Mouse (Mus musculus) embryonic facial prominence, embryonic 13.5 days (tissue): ENCODE results near the gene Plekha7. TPM values are rescaled to one million over a fixed set of nuclear protein-coding genes. Genes with fewer than 3 reads are reported as not detected.

Experiments used
- ATAC-seq: fragments of 200-750 bp; cut with Nextera tagmentation; 2 replicates; pipeline ENCODE4 v1.8.0; 2017; ENCODE audit warnings: low read depth; ENCODE audit not compliant: insufficient number of reproducible peaks, insufficient read depth, low FRiP score, low TSS enrichment
- H3K27ac ChIP-seq: fragments of 300-500 bp; sonication (generic); 2 replicates; pipeline ENCODE4 v1.5.1; 2015; ENCODE audit warnings: moderate library complexity, mild to moderate bottlenecking, inconsistent platforms
- H3K27me3 ChIP-seq: fragments of 300-500 bp; sonication (generic); 2 replicates; pipeline ENCODE4 v1.6.1; 2015; ENCODE audit warnings: mild to moderate bottlenecking, inconsistent platforms
- H3K36me3 ChIP-seq: fragments of 300-500 bp; sonication (generic); 2 replicates; pipeline ENCODE4 v1.6.1; 2015; ENCODE audit warnings: mild to moderate bottlenecking, inconsistent platforms
- H3K4me1 ChIP-seq: fragments of 300-500 bp; sonication (generic); 2 replicates; pipeline ENCODE4 v1.6.1; 2015; ENCODE audit warnings: inconsistent platforms
- H3K4me2 ChIP-seq: fragments of 300-500 bp; sonication (generic); 2 replicates; pipeline ENCODE4 v1.6.1; 2015; ENCODE audit warnings: moderate library complexity, mild to moderate bottlenecking, inconsistent platforms
- H3K4me3 ChIP-seq: fragments of 300-500 bp; sonication (generic); 2 replicates; pipeline ENCODE4 v1.5.1; 2015; ENCODE audit warnings: mild to moderate bottlenecking, inconsistent platforms
- H3K9ac ChIP-seq: fragments of 300-500 bp; sonication (generic); 2 replicates; pipeline ENCODE4 v1.6.1; 2015; ENCODE audit warnings: mild to moderate bottlenecking, inconsistent platforms
- H3K9me3 ChIP-seq: fragments of 300-500 bp; sonication (generic); 2 replicates; pipeline ENCODE4 v1.6.1; 2016; ENCODE audit warnings: inconsistent platforms
- WGBS: fragments of 180-500 bp; shearing (Covaris S2); methylation state at CpG from one replicate; pipeline ENCODE4 v1.1.7; 2015; ENCODE audit warnings: mixed read lengths; 5-methylcytosine and 5-hydroxymethylcytosine counted together
- polyA plus RNA-seq: library from polyadenylated mRNA; unstranded; fragments of >200 nt; fragmentation: Nextera tagmentation; extraction: Ambion mirVana; gene quantifications from 2 replicates; pipeline ENCODE4 v1.2.1, GENCODE M21; 2015

The Plekha7 gene
- polyA plus RNA-seq = 10.9 and 11.0 TPM in 2 replicates

- peak within 1 kb of the TSS; percentile 64 for H3K27ac ChIP-seq
Measured at GRCm38 (mm10) chr7:116307871-116308631, at the start of gene Plekha7. Gene Plekha7 (minus strand): TSS chr7:116308376.

GRCm38 (mm10) chr7:116336226-116336625 is 28.1 kb upstream of the Plekha7 start:
- ATAC-seq = no peak
- Histone ChIP-seq H3K4me2 (no peak overlapping the region), H3K9ac (no peak overlapping the region), H3K27me3 (no peaks in the 10 kb centered on the region), H3K36me3 (peaks cover 40% of the 10 kb centered on the region), H3K27ac (no peak overlapping the region), H3K9me3 (no peaks in the 10 kb centered on the region), H3K4me3 (no peak overlapping the region), H3K4me1 (peaks cover 14% of the 10 kb centered on the region)
- 41% methylated on average over 1 of the region's 1 CpGs for WGBS

More at GRCm38 (mm10) chr7:116307871-116308631, at the start of gene Plekha7:
- Histone ChIP-seq H3K4me3 (peak within 1 kb of the TSS; percentile 66), H3K9ac (peak within 1 kb of the TSS; percentile 66), H3K4me1 (peaks cover 26% of the 10 kb centered on the region), H3K9me3 (no peaks in the 10 kb centered on the region), H3K27me3 (peaks cover 42% of the 10 kb centered on the region), H3K36me3 (no peaks in the 10 kb centered on the region), H3K4me2 (peak within 1 kb of the TSS; percentile 100)
- peak; percentile 67; the same call in 1 of the 2 replicates for ATAC-seq
- 1% methylated on average over 56 of the region's 65 CpGs for WGBS

- ATAC-seq = no peak
- H3K27ac ChIP-seq = no peak overlapping the region
- peaks cover 14% of the 10 kb centered on the region for H3K4me1 ChIP-seq
- H3K36me3 ChIP-seq = peaks cover 42% of the 10 kb centered on the region
- H3K9ac ChIP-seq = no peak overlapping the region
- no peaks in the 10 kb centered on the region for H3K9me3 ChIP-seq
- WGBS = 78% methylated on average over 6 of the region's 6 CpGs
- H3K4me3 ChIP-seq = peak overlapping the region; percentile 91
- peak overlapping the region; percentile 75 for H3K4me2 ChIP-seq
- no peaks in the 10 kb centered on the region for H3K27me3 ChIP-seq
Measured at GRCm38 (mm10) chr7:116335133-116335532, 27.0 kb upstream of the Plekha7 start.

- Histone ChIP-seq H3K4me1 (peaks cover 14% of the 10 kb centered on the region), H3K27me3 (no peaks in the 10 kb centered on the region), H3K4me2 (peak overlapping the region; percentile 75), H3K9me3 (no peaks in the 10 kb centered on the region), H3K9ac (peak overlapping the region; percentile 98), H3K36me3 (peaks cover 42% of the 10 kb centered on the region), H3K27ac (peak overlapping the region; percentile 75), H3K4me3 (peak overlapping the region; percentile 91)
- no peak for ATAC-seq
- WGBS = 16% methylated on average over 8 of the region's 8 CpGs
Measured at GRCm38 (mm10) chr7:116334669-116335038, 26.5 kb upstream of the Plekha7 start.

GRCm38 (mm10) chr7:116333713-116334668 is 25.8 kb upstream of the Plekha7 start, which contains the start of gene Rps13:
Gene Rps13 (minus strand): TSS chr7:116334195.
- Histone ChIP-seq H3K27ac (peak within 1 kb of the TSS; percentile 88), H3K36me3 (peaks cover 42% of the 10 kb centered on the region), H3K27me3 (no peaks in the 10 kb centered on the region), H3K4me3 (peak within 1 kb of the TSS; percentile 91), H3K9ac (peak within 1 kb of the TSS; percentile 98), H3K4me2 (peak within 1 kb of the TSS; percentile 78), H3K9me3 (no peaks in the 10 kb centered on the region), H3K4me1 (peaks cover 14% of the 10 kb centered on the region)
- WGBS = under 1% methylated on average over 78 of the region's 78 CpGs
- peak; percentile 97 for ATAC-seq

- H3K27ac ChIP-seq = no peak overlapping the region
- H3K4me2 ChIP-seq = no peak overlapping the region
- ATAC-seq = no peak
- no peaks in the 10 kb centered on the region for H3K9me3 ChIP-seq
- H3K36me3 ChIP-seq = peaks cover 44% of the 10 kb centered on the region
- no peak overlapping the region for H3K9ac ChIP-seq
- WGBS = 92% methylated on average over 2 of the region's 2 CpGs
- H3K4me3 ChIP-seq = no peak overlapping the region
- H3K4me1 ChIP-seq = peaks cover 14% of the 10 kb centered on the region
- H3K27me3 ChIP-seq = no peaks in the 10 kb centered on the region
Measured at GRCm38 (mm10) chr7:116331246-116331645, 23.1 kb upstream of the Plekha7 start.

- WGBS = 91% methylated on average over 4 of the region's 4 CpGs
- ATAC-seq = no peak
Measured at GRCm38 (mm10) chr7:116329858-116330257, 21.7 kb upstream of the Plekha7 start.

GRCm38 (mm10) chr7:116328777-116329176 is 20.6 kb upstream of the Plekha7 start:
- H3K36me3 ChIP-seq = peaks cover 44% of the 10 kb centered on the region
- ATAC-seq = no peak
- no peak overlapping the region for H3K4me3 ChIP-seq

More at GRCm38 (mm10) chr7:116329858-116330257, 21.7 kb upstream of the Plekha7 start:
- Histone ChIP-seq H3K9me3 (no peaks in the 10 kb centered on the region), H3K27me3 (no peaks in the 10 kb centered on the region), H3K4me3 (no peak overlapping the region), H3K9ac (no peak overlapping the region), H3K27ac (no peak overlapping the region), H3K4me2 (no peak overlapping the region), H3K4me1 (peaks cover 10% of the 10 kb centered on the region), H3K36me3 (peaks cover 44% of the 10 kb centered on the region)

GRCm38 (mm10) chr7:116327901-116328300 is 19.7 kb upstream of the Plekha7 start:
- H3K36me3 ChIP-seq = peaks cover 42% of the 10 kb centered on the region
- H3K27me3 ChIP-seq = no peaks in the 10 kb centered on the region
- H3K4me2 ChIP-seq = no peak overlapping the region
- peaks cover 5% of the 10 kb centered on the region for H3K4me1 ChIP-seq
- no peak overlapping the region for H3K4me3 ChIP-seq
- no peak overlapping the region for H3K9ac ChIP-seq
- H3K27ac ChIP-seq = no peak overlapping the region
- 85% methylated on average over 5 of the region's 5 CpGs for WGBS
- no peak for ATAC-seq
- no peaks in the 10 kb centered on the region for H3K9me3 ChIP-seq

More at GRCm38 (mm10) chr7:116328777-116329176, 20.6 kb upstream of the Plekha7 start:
- Histone ChIP-seq H3K4me1 (peaks cover 8% of the 10 kb centered on the region), H3K9me3 (no peaks in the 10 kb centered on the region), H3K27ac (no peak overlapping the region), H3K4me2 (no peak overlapping the region), H3K9ac (no peak overlapping the region), H3K27me3 (no peaks in the 10 kb centered on the region)
- 81% methylated on average over 7 of the region's 7 CpGs for WGBS

- 28% methylated on average over 10 of the region's 10 CpGs for WGBS
- H3K9ac ChIP-seq = no peak overlapping the region
- H3K4me1 ChIP-seq = no peaks in the 10 kb centered on the region
- H3K4me2 ChIP-seq = peak overlapping the region; percentile 27; the same call in 1 of the 2 replicates
- H3K36me3 ChIP-seq = 0 out of 2 replicates have a peak, but pooled peaks cover under 1% of the 10 kb centered on the region
- no peak overlapping the region for H3K27ac ChIP-seq
- H3K9me3 ChIP-seq = no peaks in the 10 kb centered on the region
- no peaks in the 10 kb centered on the region for H3K27me3 ChIP-seq
- no peak overlapping the region for H3K4me3 ChIP-seq
- no peak for ATAC-seq
Measured at GRCm38 (mm10) chr7:116323331-116323964, 15.3 kb upstream of the Plekha7 start.

- H3K36me3 ChIP-seq = no peaks in the 10 kb centered on the region
- H3K27me3 ChIP-seq = peaks cover 42% of the 10 kb centered on the region
- H3K9ac ChIP-seq = no peak overlapping the region
- 15% methylated on average over 9 of the region's 9 CpGs for WGBS
- no peak for ATAC-seq
- H3K9me3 ChIP-seq = no peaks in the 10 kb centered on the region
- peaks cover 26% of the 10 kb centered on the region for H3K4me1 ChIP-seq
- H3K4me3 ChIP-seq = no peak overlapping the region
- H3K4me2 ChIP-seq = 0 out of 2 replicates have a peak overlapping the region, but pooled peaks have one; percentile 21
- H3K27ac ChIP-seq = no peak overlapping the region
Measured at GRCm38 (mm10) chr7:116309456-116309855, 1.3 kb upstream of the Plekha7 start.
